In genomic region chr7:59234773-59235401, GRCm38 (mm10) we compare ENCODE assay signal across 13 mouse cellular contexts.
"Had no signal": no experiment of that assay in that cellular context is flagged by ENCODE, and none has a peak within 500 bp of the region (broad histone marks: within the 10 kb centered on the region; RNA-seq: fewer than 3 reads in every experiment).

No protein-coding gene starts in this region.

- H3K27me3 ChIP-seq: intestine, embryonic 15.5 days; limb, embryonic 13.5 days; neural tube, embryonic 12.5 days; stomach, embryonic 15.5 days had no signal

- H3K27ac ChIP-seq: intestine, embryonic 15.5 days; limb, embryonic 13.5 days; midbrain, embryonic 10.5 days; neural tube, embryonic 12.5 days; stomach, embryonic 15.5 days had no signal

- DNase-seq: kidney, adult 18-20 months; kidney, postnatal 10 days; kidney, postnatal 4 days; left cerebral cortex, postnatal 4 days; lung, adult 18-20 months; midbrain, embryonic 14.5 days; retina, postnatal 1 day; right cerebral cortex, postnatal 14 days had no signal

- H3K4me1 ChIP-seq: stomach, embryonic 15.5 days had no signal

- H3K4me3 ChIP-seq: intestine, embryonic 15.5 days; limb, embryonic 13.5 days; midbrain, embryonic 10.5 days; neural tube, embryonic 12.5 days; stomach, embryonic 15.5 days had no signal

- ATAC-seq: intestine, embryonic 15.5 days had no signal

- H3K36me3 ChIP-seq: intestine, embryonic 15.5 days; limb, embryonic 13.5 days; midbrain, embryonic 10.5 days; neural tube, embryonic 12.5 days; stomach, embryonic 15.5 days had no signal
